27 mouse cellular contexts compared by ENCODE assay signal in genomic region chr6:22584851-22585250, GRCm38 (mm10).
"Had no signal": no experiment of that assay in that cellular context is flagged by ENCODE, and none has a peak within 500 bp of the region (broad histone marks: within the 10 kb centered on the region; RNA-seq: fewer than 3 reads in every experiment).

No protein-coding gene starts in this region.

- DNase-seq: gastrocnemius, postnatal 14 days; gastrocnemius, postnatal 36 days; heart, adult 18-20 months; heart, postnatal 10 days; heart, postnatal 4 days; kidney, adult 18-20 months; kidney, adult 9 months; kidney, postnatal 14 days; kidney, postnatal 36 days; layer of hippocampus, adult 9-11 months; layer of hippocampus, postnatal 36 days; left cerebral cortex, postnatal 4 days; liver, embryonic 13.5 days had no signal

- H3K9ac ChIP-seq: heart, embryonic 12.5 days; hindbrain, embryonic 12.5 days; hindbrain, embryonic 14.5 days; intestine, embryonic 15.5 days; kidney, embryonic 15.5 days; limb, embryonic 13.5 days; limb, embryonic 15.5 days; liver, embryonic 13.5 days; liver, embryonic 15.5 days had no signal

- H3K27me3 ChIP-seq: heart, embryonic 12.5 days; hindbrain, embryonic 12.5 days; intestine, embryonic 15.5 days; kidney, embryonic 15.5 days; limb, embryonic 13.5 days; limb, embryonic 15.5 days; liver, embryonic 13.5 days; liver, embryonic 15.5 days had no signal

- H3K4me2 ChIP-seq: heart, embryonic 12.5 days; hindbrain, embryonic 12.5 days; hindbrain, embryonic 14.5 days; intestine, embryonic 15.5 days; kidney, embryonic 15.5 days; limb, embryonic 13.5 days; limb, embryonic 15.5 days; liver, embryonic 13.5 days; liver, embryonic 15.5 days had no signal

- H3K4me3 ChIP-seq: heart, embryonic 10.5 days; heart, embryonic 12.5 days; hindbrain, embryonic 10.5 days; hindbrain, embryonic 12.5 days; intestine, embryonic 15.5 days; kidney, embryonic 15.5 days; limb, embryonic 13.5 days; limb, embryonic 15.5 days; liver, embryonic 13.5 days; liver, embryonic 15.5 days had no signal

- H3K4me1 ChIP-seq: heart, embryonic 10.5 days; heart, embryonic 12.5 days; hindbrain, embryonic 10.5 days; hindbrain, embryonic 12.5 days; intestine, embryonic 15.5 days; kidney, embryonic 15.5 days; limb, embryonic 13.5 days; limb, embryonic 15.5 days; liver, embryonic 13.5 days; liver, embryonic 15.5 days had no signal

- H3K9me3 ChIP-seq: heart, embryonic 10.5 days; hindbrain, embryonic 10.5 days; hindbrain, embryonic 12.5 days; intestine, embryonic 15.5 days; kidney, embryonic 15.5 days; limb, embryonic 13.5 days; limb, embryonic 15.5 days; liver, embryonic 13.5 days; liver, embryonic 15.5 days had no signal

- H3K27ac ChIP-seq: heart, embryonic 10.5 days; hindbrain, embryonic 10.5 days; hindbrain, embryonic 12.5 days; hindbrain, embryonic 14.5 days; intestine, embryonic 15.5 days; kidney, embryonic 15.5 days; kidney, postnatal 0 days; limb, embryonic 13.5 days; limb, embryonic 15.5 days; liver, embryonic 13.5 days; liver, embryonic 15.5 days had no signal

- H3K36me3 ChIP-seq: heart, embryonic 10.5 days; heart, embryonic 12.5 days; hindbrain, embryonic 10.5 days; hindbrain, embryonic 12.5 days; intestine, embryonic 15.5 days; kidney, embryonic 15.5 days; limb, embryonic 13.5 days; limb, embryonic 15.5 days; liver, embryonic 13.5 days; liver, embryonic 15.5 days had no signal

- ATAC-seq: hindbrain, embryonic 16.5 days; inflammation-experienced regulatory T-cells, adult 6 months; intestine, embryonic 15.5 days; intestine, postnatal 0 days had no signal
